In the genomic region with DNA sequence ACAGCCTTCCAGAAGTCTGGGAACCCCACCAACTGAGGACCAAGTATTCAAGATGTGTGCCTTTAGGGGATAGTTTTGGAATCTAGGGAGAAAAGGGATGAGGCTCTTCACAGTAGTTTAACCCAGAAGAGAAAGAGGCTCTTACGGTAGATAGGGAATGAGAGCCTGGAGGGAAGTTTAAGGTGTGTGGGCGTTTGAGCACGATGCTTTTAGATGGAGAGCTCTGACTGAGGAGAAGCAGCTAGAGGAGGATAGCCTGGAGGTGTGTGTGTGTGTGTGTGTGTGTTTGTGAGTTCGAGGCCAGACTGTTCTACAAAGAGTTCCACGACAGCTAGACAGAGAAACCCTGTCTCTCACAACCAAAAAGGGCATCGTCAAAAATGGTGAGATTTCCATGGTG, we compare ENCODE assay signal across 28 mouse cellular contexts. TPM values are rescaled to one million over a fixed set of nuclear protein-coding genes. Genes with fewer than 3 reads are reported as not detected.
"Had no signal": no experiment of that assay in that cellular context is flagged by ENCODE, and none has a peak within 500 bp of the region (broad histone marks: within the 10 kb centered on the region; RNA-seq: fewer than 3 reads in every experiment).

No protein-coding gene starts in this region.

- DNase-seq: cerebellum, adult 8-10 months; cerebellum, adult 9-10 months; cerebellum, postnatal 36 days; embryo, embryonic 11 days; forebrain, postnatal 0 days; gastrocnemius, postnatal 14 days; gastrocnemius, postnatal 36 days; heart, adult 2 months had no signal

- H3K4me3 ChIP-seq: embryonic facial prominence, embryonic 10.5 days; embryonic facial prominence, embryonic 12.5 days; embryonic facial prominence, embryonic 13.5 days; embryonic facial prominence, embryonic 15.5 days; erythroblast, embryonic 14.5 days; forebrain, embryonic 10.5 days; forebrain, embryonic 12.5 days; forebrain, embryonic 13.5 days; forebrain, embryonic 15.5 days; heart, adult 2 months; heart, embryonic 10.5 days had no signal

- ATAC-seq: forebrain, embryonic 13.5 days; forebrain, embryonic 14.5 days; forebrain, embryonic 15.5 days; forebrain, embryonic 16.5 days; forebrain, postnatal 0 days had no signal

- H3K27ac ChIP-seq: embryonic facial prominence, embryonic 10.5 days; embryonic facial prominence, embryonic 12.5 days; embryonic facial prominence, embryonic 13.5 days; embryonic facial prominence, embryonic 15.5 days; forebrain, embryonic 10.5 days; forebrain, embryonic 12.5 days; forebrain, embryonic 13.5 days; forebrain, embryonic 15.5 days; heart, adult 2 months; heart, embryonic 10.5 days had no signal

RNA-seq across cellular contexts. Expression of a gene that starts 47.0 kb away (rescaled TPM):
- total RNA-seq: common myeloid progenitor, adult 5-6 weeks; gastrocnemius, adult 18-20 months; gastrocnemius, adult 8-10 months; gastrocnemius, postnatal 14 days; gastrocnemius, postnatal 25 days; gastrocnemius, postnatal 36 days; gastrocnemius, postnatal 4 days; granulocyte monocyte progenitor cell, adult 5-6 weeks; heart, adult 18-20 months; heart, adult 2 months; heart, adult 8-10 months had no signal

RNA-seq across cellular contexts. Expression of a gene that starts 59.0 kb away (rescaled TPM):
- total RNA-seq: common myeloid progenitor, adult 5-6 weeks; forebrain, postnatal 0 days; gastrocnemius, adult 18-20 months; gastrocnemius, adult 8-10 months; gastrocnemius, postnatal 14 days; gastrocnemius, postnatal 25 days; gastrocnemius, postnatal 36 days; gastrocnemius, postnatal 4 days; granulocyte monocyte progenitor cell, adult 5-6 weeks; heart, adult 18-20 months; heart, adult 2 months; heart, adult 8-10 months had no signal
